Mouse (Mus musculus) MEL (cell line): ENCODE data around the gene Tbc1d30.

Source experiments
- CHD1 ChIP-seq: IDR thresholded peaks from 2 replicates; pipeline ENCODE4 v1.6.1; 2012; ENCODE audit warnings: low read depth, mild to moderate bottlenecking, inconsistent platforms, low read length, improper control_type of control experiment
- E2F4 ChIP-seq: IDR thresholded peaks from 2 replicates; pipeline ENCODE4 v1.6.1; 2011; ENCODE audit warnings: low read depth, low read length, improper control_type of control experiment, borderline replicate concordance
- TCF12 ChIP-seq: IDR thresholded peaks from 2 replicates; pipeline ENCODE4 v1.6.1; 2014; ENCODE audit warnings: low read depth, mild to moderate bottlenecking, inconsistent platforms, low read length, improper control_type of control experiment, moderate library complexity

DNA sequence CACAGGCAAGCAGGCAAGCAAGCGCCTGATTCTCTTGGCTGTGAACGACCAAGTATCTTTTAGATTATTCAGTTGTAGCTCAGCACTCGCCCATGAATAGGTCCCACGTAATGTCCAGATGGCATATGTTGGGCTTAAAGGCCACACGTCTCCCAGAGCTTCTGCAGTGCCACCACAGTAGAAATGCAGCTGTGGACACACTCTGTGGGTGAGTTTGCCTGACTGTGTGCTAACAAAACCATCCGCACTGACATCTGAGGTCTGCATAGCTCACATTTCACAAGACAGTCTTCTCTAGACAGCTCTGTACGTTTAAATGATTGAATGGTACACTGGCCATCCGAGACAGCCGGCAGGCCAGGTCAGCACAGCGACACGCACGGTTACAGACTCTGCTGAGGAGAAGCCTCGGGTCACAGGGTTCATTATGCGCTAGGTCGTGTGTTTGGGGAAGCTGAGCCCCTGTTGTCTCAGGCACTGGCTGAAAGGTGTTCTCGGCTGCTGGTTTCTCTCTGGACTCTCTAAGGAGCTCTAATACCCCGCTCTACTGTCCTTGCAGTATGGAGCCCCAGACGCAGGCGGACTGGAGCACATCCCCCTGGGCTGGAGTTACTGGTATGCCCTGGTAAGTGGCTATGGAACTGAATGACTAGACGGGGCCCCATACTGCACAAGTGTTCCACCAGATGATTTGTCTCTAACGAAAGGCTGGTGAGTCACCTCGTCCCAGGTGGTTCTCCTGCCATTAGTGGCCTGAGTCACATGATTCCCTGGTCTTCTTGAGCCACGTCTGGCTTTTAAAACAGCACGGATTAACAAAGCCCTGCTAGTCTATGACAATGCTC lies 24.8 kb upstream of the Tbc1d30 start:
- no peak for TF ChIP-seq CHD1
- no peak for TF ChIP-seq E2F4
- no peak for TF ChIP-seq TCF12
